Mouse (Mus musculus) lung, embryonic 14.5 days (tissue): ENCODE data around the gene Tmem164. TPM values are rescaled to one million over a fixed set of nuclear protein-coding genes. Genes with fewer than 3 reads are reported as not detected.
A peak's percentile ranks its signal among the peaks of the same experiment; 100 is the strongest.
"Not testable (repeated sequence)": the region's sequence is repeated elsewhere in the genome, so short reads cannot be mapped to it uniquely, and the experiment has no call there.

Experiments
- ATAC-seq: fragments of 200-750 bp; cut with Nextera tagmentation; 2 replicates; pipeline ENCODE4 v1.8.0; 2017; ENCODE audit warnings: mild to moderate bottlenecking, moderate TSS enrichment, moderate library complexity; ENCODE audit not compliant: insufficient read depth
- DNase-seq: peaks from one replicate; pipeline ENCODE4 v3.0.0-alpha.2; 2015
- H3K27ac ChIP-seq: fragments of 300-500 bp; sonication (generic); 2 replicates; pipeline ENCODE4 v1.5.1; 2014; ENCODE audit warnings: low read depth, mild to moderate bottlenecking, moderate library complexity
- H3K27me3 ChIP-seq: fragments of 300-500 bp; sonication (generic); 2 replicates; pipeline ENCODE4 v1.6.1; 2014; ENCODE audit warnings: low read length, control low read depth; ENCODE audit not compliant: insufficient read depth
- H3K36me3 ChIP-seq: fragments of 300-500 bp; sonication (generic); 2 replicates; pipeline ENCODE4 v1.6.1; 2014; ENCODE audit warnings: control low read depth; ENCODE audit not compliant: insufficient read depth
- H3K4me1 ChIP-seq: fragments of 300-500 bp; sonication (generic); 2 replicates; pipeline ENCODE4 v1.6.1; 2014; ENCODE audit warnings: antibody characterized with exemption, control low read depth; ENCODE audit not compliant: insufficient read depth
- H3K4me2 ChIP-seq: fragments of 300-500 bp; sonication (generic); 2 replicates; pipeline ENCODE4 v1.6.1; 2014; ENCODE audit warnings: mild to moderate bottlenecking
- H3K4me3 ChIP-seq: fragments of 300-500 bp; sonication (generic); 2 replicates; pipeline ENCODE4 v1.5.1; 2014; ENCODE audit warnings: low read depth, low read length
- H3K9ac ChIP-seq: fragments of 300-500 bp; sonication (generic); 2 replicates; pipeline ENCODE4 v1.6.1; 2014
- H3K9me3 ChIP-seq: fragments of 300-500 bp; sonication (generic); 2 replicates; pipeline ENCODE4 v1.6.1; 2016; ENCODE audit warnings: low read depth, low read length, control low read depth
- CTCF ChIP-seq: IDR thresholded peaks from 2 replicates; pipeline ENCODE4 v1.5.1; 2016; ENCODE audit warnings: antibody characterized with exemption, low read depth
- WGBS: fragments of 180-500 bp; shearing (Covaris S2); extraction: QIAGEN DNeasy Blood & Tissue Kit; methylation state at CpG from one replicate; pipeline ENCODE4 v1.1.7; 2014; 5-methylcytosine and 5-hydroxymethylcytosine counted together
- polyA plus RNA-seq: library from polyadenylated mRNA; unstranded; fragments of >200 nt; fragmentation: Nextera tagmentation; extraction: Ambion mirVana; gene quantifications from 2 replicates; pipeline ENCODE4 v1.2.1, GENCODE M21; 2014

Gene Tmem164
- 36.8 and 42.0 TPM in 2 replicates for polyA plus RNA-seq

- 5% methylated on average over 10 of the region's 38 CpGs for WGBS
- DNase-seq (peak; percentile 79), ATAC-seq (peak; percentile 89)
- no peak for TF ChIP-seq CTCF
- H3K9me3 ChIP-seq, result no peaks in the 10 kb centered on the region
- H3K27me3 ChIP-seq, result no peaks in the 10 kb centered on the region; the same call in 1 of the 2 replicates
- H3K27ac ChIP-seq, result peak within 1 kb of the TSS; percentile 92
- peak within 1 kb of the TSS; percentile 52 for H3K4me3 ChIP-seq
- H3K9ac ChIP-seq, result peak within 1 kb of the TSS; percentile 64
- peak within 1 kb of the TSS; percentile 77 for H3K4me2 ChIP-seq
- no peaks in the 10 kb centered on the region for H3K36me3 ChIP-seq
- H3K4me1 ChIP-seq, result no peaks in the 10 kb centered on the region; the same call in 1 of the 2 replicates
Observed at GRCm38 (mm10) chrX:142681056-142681615, at the start of gene Tmem164. Tmem164 (plus strand) TSS chrX:142681406.

- not testable (repeated sequence) for H3K36me3 ChIP-seq, H3K4me1 ChIP-seq, H3K27me3 ChIP-seq, H3K9me3 ChIP-seq, H3K9ac ChIP-seq, H3K27ac ChIP-seq, DNase-seq, H3K4me3 ChIP-seq
- peak; percentile 62; the same call in 1 of the 2 replicates for ATAC-seq
- H3K4me2 ChIP-seq, result peak overlapping the region; percentile 31
- WGBS, result 13% methylated on average over 17 of the region's 19 CpGs
Observed at GRCm38 (mm10) chrX:142632990-142633389, 48.2 kb upstream of the Tmem164 start.

GRCm38 (mm10) chrX:142647202-142647601, 34.0 kb upstream of the Tmem164 start:
- H3K27me3 ChIP-seq, result no peaks in the 10 kb centered on the region
- H3K9me3 ChIP-seq, result no peaks in the 10 kb centered on the region
- ATAC-seq (no peak), DNase-seq (no peak)
- no peaks in the 10 kb centered on the region for H3K36me3 ChIP-seq
- H3K4me2 ChIP-seq, result no peak overlapping the region
- no peak overlapping the region for H3K27ac ChIP-seq
- TF ChIP-seq CTCF, result no peak
- 78% methylated on average over 1 of the region's 1 CpGs for WGBS
- H3K4me3 ChIP-seq, result no peak overlapping the region
- H3K9ac ChIP-seq, result no peak overlapping the region
- H3K4me1 ChIP-seq, result no peaks in the 10 kb centered on the region

DNA sequence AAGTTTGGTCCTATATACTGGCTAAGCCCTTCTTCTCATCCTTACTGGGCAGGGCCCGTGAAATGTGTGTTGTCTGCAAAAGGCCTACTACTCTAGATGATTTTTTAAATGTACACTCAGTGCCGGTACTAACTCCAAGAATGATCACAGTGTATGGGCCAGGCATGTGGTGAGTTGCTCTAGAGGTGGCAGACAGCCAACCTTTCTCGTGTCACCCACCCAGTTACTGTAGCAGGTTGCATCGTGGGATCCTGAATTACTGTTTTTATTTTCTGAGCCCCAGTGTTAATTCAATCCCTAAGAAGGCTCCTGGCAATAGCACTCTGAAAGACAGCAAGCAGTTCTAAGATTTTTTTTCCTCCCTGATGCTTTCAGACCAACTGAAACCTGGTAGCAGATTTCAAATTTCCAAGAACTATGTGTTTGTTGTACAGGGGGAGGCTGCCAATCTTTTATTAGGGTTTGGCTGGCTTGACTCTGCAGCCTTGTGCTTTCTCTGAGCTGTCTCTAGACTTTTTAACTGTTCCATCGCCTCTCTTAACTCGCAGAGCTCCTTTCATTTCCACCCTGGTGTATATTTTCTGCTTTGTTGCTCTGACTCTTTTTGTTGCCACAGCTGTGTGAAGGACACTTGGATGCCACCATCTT, 31.0 kb upstream of the Tmem164 start:
- no peak for TF ChIP-seq CTCF
- H3K9me3 ChIP-seq, result no peaks in the 10 kb centered on the region
- no peak overlapping the region for H3K4me2 ChIP-seq
- H3K4me3 ChIP-seq, result no peak overlapping the region
- no peak for ATAC-seq
- WGBS, result 48% methylated on average over 6 of the region's 6 CpGs
- no peak overlapping the region for H3K27ac ChIP-seq
- H3K9ac ChIP-seq, result no peak overlapping the region
- no peaks in the 10 kb centered on the region for H3K27me3 ChIP-seq
- no peaks in the 10 kb centered on the region for H3K4me1 ChIP-seq
- no peaks in the 10 kb centered on the region for H3K36me3 ChIP-seq
- peak; percentile 7 for DNase-seq

GRCm38 (mm10) chrX:142664704-142665422, 16.3 kb upstream of the Tmem164 start:
- Histone ChIP-seq H3K36me3 (no peaks in the 10 kb centered on the region), H3K9me3 (no peaks in the 10 kb centered on the region), H3K27ac (peak overlapping the region; percentile 52; the same call in 1 of the 2 replicates), H3K9ac (no peak overlapping the region), H3K4me1 (no peaks in the 10 kb centered on the region), H3K27me3 (no peaks in the 10 kb centered on the region), H3K4me2 (no peak overlapping the region), H3K4me3 (no peak overlapping the region)
- TF ChIP-seq CTCF, result no peak
- ATAC-seq (no peak), DNase-seq (no peak)
- WGBS, result 27% methylated on average over 4 of the region's 4 CpGs

DNA sequence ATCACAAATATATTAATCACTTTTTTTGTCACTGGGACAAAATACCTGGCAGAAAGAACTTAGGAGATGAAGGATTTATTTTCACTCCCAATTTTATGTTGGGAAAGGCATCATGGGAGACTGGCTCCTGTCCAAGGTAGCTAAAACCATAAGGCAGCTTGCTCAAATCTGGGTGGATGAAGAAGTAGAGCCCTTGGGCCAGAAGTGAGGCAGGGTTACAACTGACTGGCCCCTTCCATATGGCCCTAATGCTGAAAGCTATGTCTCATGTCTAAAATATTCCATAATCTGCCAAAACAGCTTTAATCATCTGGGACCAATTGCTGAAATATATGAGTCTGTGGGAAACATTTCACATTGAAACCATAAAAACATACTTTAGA, 15.8 kb upstream of the Tmem164 start:
- Histone ChIP-seq H3K9me3 (no peaks in the 10 kb centered on the region), H3K27ac (no peak overlapping the region), H3K27me3 (no peaks in the 10 kb centered on the region), H3K4me2 (no peak overlapping the region), H3K36me3 (no peaks in the 10 kb centered on the region), H3K9ac (no peak overlapping the region), H3K4me3 (no peak overlapping the region), H3K4me1 (no peaks in the 10 kb centered on the region)
- ATAC-seq (no peak), DNase-seq (peak; percentile 19)
- TF ChIP-seq CTCF, result no peak
